Mouse (Mus musculus): ENCODE data around the gene Gm10974. TPM values are rescaled to one million over a fixed set of nuclear protein-coding genes. Genes with fewer than 3 reads are reported as not detected.

Gm10974 gene
- not detected in 2 replicates for polyA plus RNA-seq (2015; fragmentation: Nextera tagmentation; extraction: Ambion mirVana)

GRCm38 (mm10) chr7:66365904-66366303, at the start of gene Gm10974:
Gene Gm10974, plus strand, starts transcription at chr7:66365905.
- no peak within 1 kb of the TSS for H3K27ac ChIP-seq
- H3K9me3 ChIP-seq: no peaks in the 10 kb centered on the region
- H3K4me2 ChIP-seq: no peak within 1 kb of the TSS
- WGBS: 72% methylated on average over 2 of the region's 2 CpGs
- no peaks in the 10 kb centered on the region for H3K4me1 ChIP-seq
- no peaks in the 10 kb centered on the region for H3K36me3 ChIP-seq (replicated peaks)
- H3K27me3 ChIP-seq (replicated peaks): no peaks in the 10 kb centered on the region
- ATAC-seq (replicated peaks): no peak
- H3K9ac ChIP-seq: no peak within 1 kb of the TSS
- no peak within 1 kb of the TSS for H3K4me3 ChIP-seq

DNA sequence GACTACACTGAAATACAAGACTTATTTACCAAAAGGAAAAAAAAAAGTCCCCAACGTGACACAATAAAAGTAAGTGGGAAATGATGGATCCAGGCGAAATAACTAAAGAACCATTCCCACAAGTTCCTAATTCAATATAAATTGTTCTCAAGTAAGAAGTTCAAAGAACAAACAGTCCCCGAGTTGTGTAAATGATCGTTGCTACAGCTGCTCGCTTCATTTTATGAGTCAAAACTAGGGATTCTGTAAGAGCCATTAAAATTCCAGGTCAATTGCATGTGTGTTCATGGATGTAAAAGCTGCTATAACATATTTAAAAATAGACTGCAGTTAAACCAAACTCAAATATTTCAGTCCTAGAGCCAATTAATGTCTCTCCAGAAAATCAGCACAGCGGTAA, 47.6 kb upstream of the Gm10974 start:
- no peaks in the 10 kb centered on the region for H3K27me3 ChIP-seq (replicated peaks)
- H3K4me3 ChIP-seq: no peak overlapping the region
- peaks cover 5% of the 10 kb centered on the region; the same call in 1 of the 2 replicates for H3K4me1 ChIP-seq
- H3K9ac ChIP-seq: no peak overlapping the region
- no peaks in the 10 kb centered on the region for H3K9me3 ChIP-seq
- no peaks in the 10 kb centered on the region for H3K36me3 ChIP-seq (replicated peaks)
- H3K4me2 ChIP-seq: no peak overlapping the region
- ATAC-seq (replicated peaks): no peak
- H3K27ac ChIP-seq: no peak overlapping the region
- WGBS: 89% methylated on average over 6 of the region's 6 CpGs

DNA sequence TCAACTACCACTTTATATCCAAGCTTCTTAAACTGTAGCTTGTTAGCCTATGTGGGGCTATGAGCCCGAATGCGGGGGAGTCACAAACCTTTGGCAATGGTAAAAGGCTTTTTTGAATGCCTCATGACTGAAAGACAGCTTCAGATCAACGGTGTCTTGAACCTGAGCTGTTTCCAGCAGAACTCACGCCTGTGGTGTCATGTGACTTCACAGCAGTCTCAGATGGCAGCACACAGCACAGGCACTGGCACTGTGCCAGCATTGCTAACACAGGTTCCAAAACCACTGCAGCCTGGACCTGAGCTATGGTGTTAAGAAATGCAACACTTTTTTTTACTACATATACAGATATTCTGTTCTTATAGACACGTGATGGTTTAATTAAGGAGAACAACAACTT, 44.7 kb upstream of the Gm10974 start:
- Histone ChIP-seq H3K9me3 (no peaks in the 10 kb centered on the region), H3K27me3 (replicated peaks) (no peaks in the 10 kb centered on the region), H3K4me2 (no peak overlapping the region), H3K9ac (no peak overlapping the region), H3K4me3 (no peak overlapping the region), H3K36me3 (replicated peaks) (no peaks in the 10 kb centered on the region), H3K4me1 (peaks cover 5% of the 10 kb centered on the region; the same call in 1 of the 2 replicates), H3K27ac (no peak overlapping the region)
- whole genome bisulfite sequencing: 52% methylated on average over 5 of the region's 5 CpGs
- ATAC-seq (replicated peaks): no peak

GRCm38 (mm10) chr7:66323252-66324015, 42.3 kb upstream of the Gm10974 start:
- Histone ChIP-seq H3K36me3 (replicated peaks) (no peaks in the 10 kb centered on the region), H3K27ac (no peak overlapping the region), H3K27me3 (replicated peaks) (no peaks in the 10 kb centered on the region), H3K4me1 (peaks cover 5% of the 10 kb centered on the region; the same call in 1 of the 2 replicates), H3K4me3 (no peak overlapping the region), H3K4me2 (no peak overlapping the region), H3K9me3 (no peaks in the 10 kb centered on the region), H3K9ac (no peak overlapping the region)
- no peak for ATAC-seq (replicated peaks)
- 75% methylated on average over 9 of the region's 9 CpGs for WGBS

- no peak overlapping the region for H3K27ac ChIP-seq
- no peaks in the 10 kb centered on the region for H3K36me3 ChIP-seq (replicated peaks)
- ATAC-seq (replicated peaks): no peak
- peaks cover 5% of the 10 kb centered on the region; the same call in 1 of the 2 replicates for H3K4me1 ChIP-seq
- no peaks in the 10 kb centered on the region for H3K27me3 ChIP-seq (replicated peaks)
- H3K4me3 ChIP-seq: no peak overlapping the region
- H3K4me2 ChIP-seq: no peak overlapping the region
- 74% methylated on average over 3 of the region's 3 CpGs for WGBS
- no peaks in the 10 kb centered on the region for H3K9me3 ChIP-seq
- no peak overlapping the region for H3K9ac ChIP-seq
Measured at GRCm38 (mm10) chr7:66325419-66326053, 40.2 kb upstream of the Gm10974 start.

DNA sequence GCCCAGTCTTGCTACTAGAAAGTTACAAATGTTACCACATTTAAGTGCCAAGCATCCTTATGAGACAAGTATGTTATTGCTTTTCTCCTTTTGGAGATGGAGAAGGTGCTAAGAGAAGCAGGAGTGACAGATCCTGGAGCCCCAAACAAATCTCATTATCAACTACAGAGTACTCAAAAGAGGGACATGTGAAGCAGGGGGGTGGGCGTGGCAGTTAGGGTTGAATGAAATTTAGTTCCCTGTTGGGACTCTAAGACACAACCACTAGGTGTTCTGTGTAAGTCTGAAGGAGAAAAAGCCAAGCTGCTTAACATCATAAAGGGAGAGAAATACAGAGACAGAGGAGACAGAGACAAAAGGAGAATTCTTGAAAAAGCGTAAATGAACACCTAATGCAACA, 38.2 kb upstream of the Gm10974 start:
- WGBS: 51% methylated on average over 2 of the region's 2 CpGs
- H3K27me3 ChIP-seq (replicated peaks): no peaks in the 10 kb centered on the region
- H3K4me2 ChIP-seq: no peak overlapping the region
- no peak for ATAC-seq (replicated peaks)
- no peaks in the 10 kb centered on the region for H3K9me3 ChIP-seq
- H3K36me3 ChIP-seq (replicated peaks): no peaks in the 10 kb centered on the region
- H3K4me3 ChIP-seq: no peak overlapping the region
- H3K27ac ChIP-seq: no peak overlapping the region
- H3K4me1 ChIP-seq: no peaks in the 10 kb centered on the region
- H3K9ac ChIP-seq: no peak overlapping the region

DNA sequence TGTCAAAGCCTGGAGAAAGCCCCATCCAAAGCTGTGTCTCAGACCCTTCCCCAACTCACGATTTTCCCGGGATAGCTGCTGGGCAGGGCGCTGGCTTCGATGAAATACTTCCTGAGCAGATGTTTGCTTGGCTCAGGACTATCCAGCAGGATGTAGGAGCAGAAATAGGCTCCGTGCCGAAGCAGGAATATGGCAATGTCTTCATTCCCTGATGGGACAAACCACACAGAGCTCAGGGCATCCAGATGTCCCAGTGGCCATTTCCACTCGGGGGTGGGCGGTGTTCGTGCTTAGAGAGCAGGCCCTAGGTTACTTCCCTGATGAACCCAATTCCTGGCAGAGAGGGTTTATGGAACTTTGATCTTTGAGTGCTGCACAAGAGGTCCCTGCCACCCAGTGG, 35.1 kb upstream of the Gm10974 start:
- no peak for ATAC-seq (replicated peaks)

DNA sequence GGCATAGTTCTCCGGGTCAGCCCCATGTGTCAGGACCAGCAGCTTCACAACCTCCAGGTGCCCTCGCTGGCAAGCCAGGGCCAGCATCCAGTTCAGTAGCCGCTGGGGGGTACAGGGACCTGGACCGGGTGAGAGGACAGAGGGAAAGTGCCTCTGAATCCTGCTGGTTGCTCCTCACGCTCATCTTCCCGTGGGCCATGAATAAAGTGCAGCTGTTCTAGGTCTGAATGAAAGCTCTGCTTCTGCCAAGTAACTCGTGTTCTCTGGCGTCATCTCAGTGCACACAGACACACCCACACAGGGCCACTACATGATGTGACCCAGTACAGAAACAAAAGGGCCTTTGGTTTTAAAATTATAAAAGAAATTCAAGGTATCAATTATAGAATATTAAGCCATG, 33.4 kb upstream of the Gm10974 start:
- WGBS: 90% methylated on average over 8 of the region's 8 CpGs
- Histone ChIP-seq H3K4me3 (no peak overlapping the region), H3K9ac (no peak overlapping the region), H3K4me1 (no peaks in the 10 kb centered on the region), H3K27ac (no peak overlapping the region), H3K36me3 (replicated peaks) (no peaks in the 10 kb centered on the region), H3K9me3 (no peaks in the 10 kb centered on the region), H3K27me3 (replicated peaks) (no peaks in the 10 kb centered on the region), H3K4me2 (no peak overlapping the region)
- ATAC-seq (replicated peaks): no peak

More for the DNA sequence above, 35.1 kb upstream of the Gm10974 start:
- Histone ChIP-seq H3K36me3 (replicated peaks) (no peaks in the 10 kb centered on the region), H3K4me3 (no peak overlapping the region), H3K27me3 (replicated peaks) (no peaks in the 10 kb centered on the region), H3K9me3 (no peaks in the 10 kb centered on the region), H3K27ac (no peak overlapping the region), H3K9ac (no peak overlapping the region), H3K4me1 (no peaks in the 10 kb centered on the region), H3K4me2 (no peak overlapping the region)
- 87% methylated on average over 9 of the region's 9 CpGs for WGBS

- ATAC-seq (replicated peaks): no peak
- WGBS: 90% methylated on average over 4 of the region's 4 CpGs
- H3K36me3 ChIP-seq (replicated peaks): no peaks in the 10 kb centered on the region
Measured at GRCm38 (mm10) chr7:66333906-66334500, 31.7 kb upstream of the Gm10974 start.

DNA sequence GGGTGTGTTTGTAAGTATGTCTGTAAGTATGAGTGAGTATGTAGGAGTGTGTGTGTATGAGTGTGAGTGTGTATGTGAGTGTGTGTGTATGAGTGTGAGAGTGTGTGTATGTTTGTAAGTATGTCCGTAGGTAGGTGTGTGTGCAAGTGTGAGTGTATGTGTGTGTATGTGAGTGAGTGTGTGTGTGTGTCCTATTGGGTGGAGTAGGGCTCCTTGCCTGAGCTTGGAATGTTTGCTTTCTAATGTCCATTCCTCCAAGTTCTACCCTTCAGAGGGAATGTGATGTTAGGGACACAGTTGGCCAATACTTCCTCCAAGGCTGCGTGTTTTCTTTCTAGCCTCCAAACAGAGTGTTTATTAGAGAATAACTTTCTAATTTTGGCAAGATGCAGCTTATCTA, 28.8 kb upstream of the Gm10974 start:
- Histone ChIP-seq H3K4me1 (no peaks in the 10 kb centered on the region), H3K36me3 (replicated peaks) (no peaks in the 10 kb centered on the region), H3K9ac (no peak overlapping the region), H3K4me3 (no peak overlapping the region), H3K9me3 (no peaks in the 10 kb centered on the region), H3K27me3 (replicated peaks) (no peaks in the 10 kb centered on the region), H3K4me2 (no peak overlapping the region), H3K27ac (no peak overlapping the region)
- WGBS: 95% methylated on average over 2 of the region's 2 CpGs
- ATAC-seq (replicated peaks): no peak

More at GRCm38 (mm10) chr7:66333906-66334500, 31.7 kb upstream of the Gm10974 start:
- Histone ChIP-seq H3K9ac (no peak overlapping the region), H3K27ac (no peak overlapping the region), H3K4me2 (no peak overlapping the region), H3K4me1 (no peaks in the 10 kb centered on the region), H3K27me3 (replicated peaks) (no peaks in the 10 kb centered on the region), H3K4me3 (no peak overlapping the region), H3K9me3 (no peaks in the 10 kb centered on the region)

DNA sequence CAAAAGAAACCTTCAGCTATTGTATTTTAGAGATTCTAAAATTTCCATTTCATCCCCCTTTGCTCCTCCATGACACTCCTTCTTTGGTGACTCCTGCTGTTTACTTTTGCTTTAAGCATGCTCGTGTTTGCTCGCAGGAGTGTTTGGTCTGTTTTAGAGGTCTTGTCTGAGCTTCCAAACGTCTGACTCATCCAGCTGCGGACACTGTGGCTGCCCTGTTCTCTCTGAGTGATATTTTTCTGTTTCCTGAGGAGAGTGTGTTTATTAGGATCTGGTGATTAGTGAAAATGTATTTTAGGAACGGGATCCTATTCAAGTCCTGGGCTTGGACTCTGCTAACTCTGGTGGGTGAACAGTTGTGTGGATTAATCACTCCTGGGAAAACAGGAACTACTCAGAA, 26.1 kb upstream of the Gm10974 start:
- Histone ChIP-seq H3K36me3 (replicated peaks) (no peaks in the 10 kb centered on the region), H3K4me2 (no peak overlapping the region), H3K27me3 (replicated peaks) (no peaks in the 10 kb centered on the region), H3K9ac (no peak overlapping the region), H3K4me1 (no peaks in the 10 kb centered on the region), H3K27ac (no peak overlapping the region), H3K4me3 (no peak overlapping the region), H3K9me3 (no peaks in the 10 kb centered on the region)
- 54% methylated on average over 5 of the region's 5 CpGs for WGBS
- ATAC-seq (replicated peaks): no peak

DNA sequence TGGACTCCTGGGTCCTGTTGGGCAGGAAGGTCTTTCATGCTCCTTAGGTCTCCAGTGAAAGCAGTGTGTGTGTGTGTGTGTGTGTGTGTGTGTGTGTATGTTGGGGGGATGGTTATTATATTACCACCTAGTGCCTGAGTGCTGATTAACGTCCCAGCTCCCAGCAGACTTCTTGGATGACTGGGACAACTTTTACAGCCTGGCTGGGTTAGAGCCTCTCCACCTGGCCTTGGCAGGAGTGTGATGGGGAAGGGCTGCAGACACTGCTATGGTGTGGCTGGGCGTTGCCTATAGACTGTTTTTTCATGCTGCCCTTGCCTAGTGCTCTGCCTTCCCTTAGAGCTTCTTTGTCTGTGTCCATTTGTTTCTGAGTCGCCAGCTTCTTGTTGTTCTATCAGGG, 25.7 kb upstream of the Gm10974 start:
- Histone ChIP-seq H3K27ac (no peak overlapping the region), H3K9me3 (no peaks in the 10 kb centered on the region), H3K4me1 (no peaks in the 10 kb centered on the region), H3K4me2 (no peak overlapping the region), H3K27me3 (replicated peaks) (no peaks in the 10 kb centered on the region), H3K9ac (no peak overlapping the region), H3K4me3 (no peak overlapping the region), H3K36me3 (replicated peaks) (no peaks in the 10 kb centered on the region)
- ATAC-seq (replicated peaks): no peak
- WGBS: 66% methylated on average over 3 of the region's 3 CpGs

Measured in midbrain, embryonic 15.5 days (tissue).